Mouse (Mus musculus): Measurements from ENCODE around the gene Lce3c.

Gene Lce3c

DNA sequence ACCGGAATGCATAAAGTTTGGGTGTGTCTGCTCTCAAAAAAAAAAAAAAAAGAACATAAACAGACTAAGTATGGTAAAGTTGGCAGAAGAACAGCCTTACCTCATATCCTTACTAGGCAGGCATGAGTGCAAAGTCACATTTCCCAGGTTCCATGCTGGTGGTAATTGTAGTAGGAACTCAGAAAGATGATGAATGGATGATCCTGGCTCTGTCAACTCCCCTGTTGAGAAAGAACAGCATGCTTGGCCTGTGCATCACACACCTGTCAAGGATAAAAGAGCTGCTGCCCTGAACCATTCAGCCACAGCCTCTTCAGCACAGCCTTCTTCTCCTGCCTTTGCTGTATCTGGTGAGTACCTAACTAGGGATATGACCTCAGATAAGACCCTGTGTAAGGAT, at the start of gene Lce3c:
Lce3c (plus strand) TSS at position 301 of the 400 bp plus-strand sequence.
- no peak for DNase-seq (ENCODE audit: low spot score in 2 of 2)

DNA sequence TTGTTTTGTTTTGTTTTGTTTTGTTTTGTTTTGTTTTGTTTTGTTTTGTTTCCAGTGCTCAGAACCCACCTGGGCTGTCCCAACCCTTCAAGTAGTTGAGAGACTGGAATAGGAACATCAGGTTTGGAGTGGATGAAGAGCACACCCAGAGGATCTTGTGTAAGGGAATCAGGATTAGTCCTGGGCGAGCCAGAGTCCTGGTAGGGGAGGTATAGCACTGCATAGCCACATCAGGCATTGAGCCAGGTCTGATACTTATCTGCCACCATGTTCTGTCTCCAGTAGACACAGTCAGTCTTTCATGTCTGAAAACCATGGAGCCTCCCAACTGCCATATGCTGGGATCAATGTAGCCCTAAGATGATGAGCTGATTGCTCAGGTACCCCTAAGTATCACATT, 49.8 kb upstream of the Lce3c start:
- DNase-seq (ENCODE audit: low spot score in 2 of 2) = no peak

DNA sequence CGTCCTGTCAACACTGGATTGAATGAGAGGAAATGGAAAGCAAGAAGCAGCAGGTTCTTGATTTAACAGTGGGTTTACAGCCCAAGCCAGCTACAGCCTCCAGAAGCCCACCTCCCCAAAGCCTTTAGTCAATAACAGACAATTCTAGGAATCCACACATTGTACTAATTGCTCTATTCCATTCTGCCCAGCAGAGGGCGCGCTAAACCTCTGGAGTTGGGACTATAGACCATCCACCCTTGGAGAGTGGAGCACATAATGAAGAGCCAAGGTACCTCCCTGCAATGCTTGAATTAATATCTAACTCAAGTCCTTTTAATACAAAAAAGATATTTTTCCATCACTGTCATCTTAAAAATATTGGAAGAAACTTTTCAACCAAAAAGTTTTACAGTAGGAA, 41.3 kb upstream of the Lce3c start:
- DNase-seq (ENCODE audit: low spot score in 2 of 2) = peak in 1 of 2 experiments; percentile 64

GRCm38 (mm10) chr3:92903640-92904039, 40.6 kb upstream of the Lce3c start:
- DNase-seq (ENCODE audit: low spot score in 2 of 2) = no peak

- no peak for DNase-seq (ENCODE audit: low spot score in 2 of 2)
Measured at GRCm38 (mm10) chr3:92905182-92905581, 39.1 kb upstream of the Lce3c start.

DNA sequence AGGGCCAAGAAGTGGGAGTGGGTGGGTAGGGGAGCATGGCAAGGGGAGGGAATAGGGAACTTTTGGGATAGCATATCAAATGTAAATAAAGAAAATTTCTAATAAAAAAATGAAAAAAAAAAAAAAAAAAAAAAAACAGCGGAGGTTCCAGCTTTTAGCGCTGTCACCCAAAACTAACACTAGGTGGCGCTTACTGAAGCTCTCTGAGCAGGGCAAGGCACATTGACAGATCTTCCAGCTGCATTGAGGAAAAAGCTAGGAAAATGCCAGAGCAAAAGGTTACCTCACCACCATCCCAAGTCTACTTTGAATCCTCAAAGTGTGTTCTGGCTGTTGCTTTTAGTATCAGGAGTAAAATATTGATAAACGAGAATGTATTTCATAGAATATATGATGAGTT, 36.7 kb upstream of the Lce3c start:
- no peak for DNase-seq (ENCODE audit: low spot score in 2 of 2)

- DNase-seq (ENCODE audit: low spot score in 2 of 2) = no peak
Measured at GRCm38 (mm10) chr3:92920364-92920763, 23.9 kb upstream of the Lce3c start.

GRCm38 (mm10) chr3:92926130-92926529, 18.2 kb upstream of the Lce3c start, which contains the start of gene Lce3a:
Lce3a (minus strand) TSS chr3:92926230.
- DNase-seq (ENCODE audit: low spot score in 2 of 2) = no peak

DNA sequence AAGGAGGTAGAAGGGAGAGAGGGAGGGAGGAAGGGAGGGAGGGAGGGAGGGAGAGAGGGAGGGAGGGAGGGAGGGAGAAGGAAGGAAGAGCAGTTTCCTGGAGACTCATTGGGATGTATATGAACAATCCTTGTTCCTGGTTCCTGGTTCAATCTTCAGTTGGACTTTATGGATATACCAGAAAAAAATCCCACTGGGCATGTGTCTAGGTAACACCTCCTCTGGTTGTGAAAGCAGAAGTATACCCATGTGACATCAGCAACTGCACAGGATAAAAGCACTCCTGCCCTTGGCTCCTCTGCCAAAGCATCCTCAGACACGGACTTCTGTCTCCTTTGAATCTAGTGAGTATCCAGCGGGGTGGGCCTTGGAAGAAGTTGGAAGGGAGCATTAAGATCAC, 11.6 kb upstream of the Lce3c start, which contains the start of gene Lce3b:
Lce3b (plus strand) TSS at position 301 of the 400 bp plus-strand sequence.
- no peak for DNase-seq (ENCODE audit: low spot score in 2 of 2)

DNA sequence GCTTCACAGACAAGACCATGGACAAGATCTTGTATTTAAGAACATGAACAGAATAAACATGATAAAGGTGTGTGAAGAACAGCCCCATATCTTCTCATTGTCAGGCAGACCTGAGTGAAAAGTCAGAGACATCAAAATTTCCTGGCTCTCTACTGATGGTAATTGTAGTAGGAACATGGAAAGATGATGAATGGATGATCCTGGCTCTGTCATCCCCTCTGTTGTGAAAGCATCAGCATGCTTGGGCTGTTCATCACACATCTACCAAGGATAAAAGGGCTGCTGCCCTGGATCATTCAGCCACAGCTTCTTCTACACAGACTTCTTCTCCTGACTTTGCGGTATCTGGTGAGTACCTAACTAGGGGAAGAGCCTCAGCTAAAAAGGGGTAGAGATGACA, 12.8 kb downstream of the Lce3c start, which contains the start of gene Lce3d:
Lce3d (plus strand) TSS at position 301 of the 400 bp plus-strand sequence.
- DNase-seq (ENCODE audit: low spot score in 2 of 2) = no peak

GRCm38 (mm10) chr3:92966761-92967160, 22.5 kb downstream of the Lce3c start, which contains the start of gene Lce3e:
Lce3e (plus strand) TSS chr3:92967061.
- no peak for DNase-seq (ENCODE audit: low spot score in 2 of 2)

DNA sequence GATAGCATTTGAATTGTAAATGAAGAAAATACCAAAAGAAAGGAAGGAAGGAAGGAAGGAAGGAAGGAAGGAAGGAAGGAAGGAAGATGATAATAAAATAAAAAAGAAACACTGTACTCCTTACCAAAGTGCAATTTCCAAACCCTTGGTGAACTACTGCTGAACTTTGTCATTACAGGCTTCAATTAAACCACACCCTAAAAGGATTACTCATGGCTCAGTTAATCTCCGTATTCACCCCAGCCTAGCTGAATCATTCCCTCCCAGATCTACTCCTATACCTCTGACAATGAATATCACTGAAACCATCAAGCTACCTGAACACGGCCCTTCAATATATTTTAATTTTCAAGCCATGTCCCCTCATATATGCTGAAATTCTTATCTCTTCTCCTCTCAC, 34.2 kb downstream of the Lce3c start:
- DNase-seq (ENCODE audit: low spot score in 2 of 2) = no peak

DNA sequence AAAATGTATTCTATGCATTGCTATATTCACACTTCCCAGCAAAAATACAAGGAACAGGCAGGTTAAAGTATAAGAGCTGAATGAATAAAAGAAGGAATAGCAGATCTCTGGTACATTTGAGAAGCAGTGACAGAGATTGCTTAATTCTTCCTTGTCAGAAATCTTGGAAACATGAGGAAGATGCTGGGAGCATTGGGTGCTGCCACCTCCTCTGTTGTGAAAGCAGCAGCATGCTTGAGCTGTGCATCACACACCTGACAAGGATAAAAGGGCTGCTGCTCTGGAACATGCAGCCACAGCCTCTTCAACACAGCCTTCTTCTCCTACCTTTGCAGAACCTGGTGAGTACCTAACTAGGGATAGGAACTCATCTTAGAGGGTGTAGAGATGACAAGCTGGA, 47.6 kb downstream of the Lce3c start, which contains the start of gene Lce3f:
Lce3f (plus strand) TSS at position 301 of the 400 bp plus-strand sequence.
- DNase-seq (ENCODE audit: low spot score in 2 of 2) = no peak

Measured in urinary bladder, postnatal 4 days (tissue).